Mouse (Mus musculus) heart, embryonic 15.5 days (tissue): ENCODE results near the gene Fyb. TPM values are rescaled to one million over a fixed set of nuclear protein-coding genes. Genes with fewer than 3 reads are reported as not detected.
"Not testable (repeated sequence)": the region's sequence is repeated elsewhere in the genome, so short reads cannot be mapped to it uniquely, and the experiment has no call there.

Experiments
- ATAC-seq: fragments of 200-750 bp; cut with Nextera tagmentation; replicated peaks from 2 replicates; pipeline ENCODE4 v1.8.0; 2017; ENCODE audit warnings: low read depth, moderate TSS enrichment; ENCODE audit not compliant: insufficient number of reproducible peaks, insufficient read depth, low FRiP score
- H3K27ac ChIP-seq: fragments of 300-500 bp; sonication (generic); 2 replicates; pipeline ENCODE4 v1.5.1; 2015; ENCODE audit warnings: mild to moderate bottlenecking, inconsistent platforms
- H3K27me3 ChIP-seq: fragments of 300-500 bp; sonication (generic); 2 replicates; pipeline ENCODE4 v1.6.1; 2015; ENCODE audit warnings: inconsistent platforms
- H3K36me3 ChIP-seq: fragments of 300-500 bp; sonication (generic); 2 replicates; pipeline ENCODE4 v1.6.1; 2015; ENCODE audit warnings: mild to moderate bottlenecking, inconsistent platforms
- H3K4me1 ChIP-seq: fragments of 300-500 bp; sonication (generic); replicated peaks from 2 replicates; pipeline ENCODE4 v1.6.1; 2015; ENCODE audit warnings: inconsistent platforms
- H3K4me2 ChIP-seq: fragments of 300-500 bp; sonication (generic); 2 replicates; pipeline ENCODE4 v1.6.1; 2015; ENCODE audit warnings: inconsistent platforms, mild to moderate bottlenecking, moderate library complexity
- H3K4me3 ChIP-seq: fragments of 300-500 bp; sonication (generic); 2 replicates; pipeline ENCODE4 v1.5.1; 2015; ENCODE audit warnings: mild to moderate bottlenecking, inconsistent platforms
- H3K9ac ChIP-seq: fragments of 300-500 bp; sonication (generic); 2 replicates; pipeline ENCODE4 v1.6.1; 2015; ENCODE audit warnings: mild to moderate bottlenecking, inconsistent platforms
- H3K9me3 ChIP-seq: fragments of 300-500 bp; sonication (generic); replicated peaks from 2 replicates; pipeline ENCODE4 v1.6.1; 2016; ENCODE audit warnings: inconsistent platforms
- WGBS: fragments of 180-500 bp; shearing (Covaris S2); methylation state at CpG from one replicate; pipeline ENCODE4 v1.1.7; 2015; ENCODE audit warnings: mixed read lengths; 5-methylcytosine and 5-hydroxymethylcytosine counted together
- polyA plus RNA-seq: library from polyadenylated mRNA; unstranded; fragments of >200 nt; fragmentation: Nextera tagmentation; extraction: Ambion mirVana; gene quantifications from 2 replicates; pipeline ENCODE4 v1.2.1, GENCODE M21; 2015

The Fyb gene
- polyA plus RNA-seq, 1 experiment from 2014 or later: 5.3 TPM

GRCm38 (mm10) chr15:6579194-6579768 is 56.6 kb downstream of the Fyb start:
- Histone ChIP-seq H3K4me3 (peak overlapping the region; percentile 4; the same call in 1 of the 2 replicates), H3K4me2 (peak overlapping the region; percentile 30; the same call in 1 of the 2 replicates), H3K27ac (no peak overlapping the region), H3K9ac (no peak overlapping the region), H3K36me3 (no peaks in the 10 kb centered on the region), H3K9me3 (no peaks in the 10 kb centered on the region), H3K27me3 (no peaks in the 10 kb centered on the region), H3K4me1 (peaks cover 4% of the 10 kb centered on the region; the same call in 1 of the 2 replicates)
- ATAC-seq: no peak
- WGBS: 56% methylated on average over 15 of the region's 15 CpGs

GRCm38 (mm10) chr15:6579769-6580261 is 57.2 kb downstream of the Fyb start:
- H3K9ac ChIP-seq: no peak overlapping the region
- H3K9me3 ChIP-seq: no peaks in the 10 kb centered on the region
- WGBS: 72% methylated on average over 11 of the region's 11 CpGs
- peak overlapping the region; percentile 30; the same call in 1 of the 2 replicates for H3K4me2 ChIP-seq
- no peak overlapping the region for H3K27ac ChIP-seq
- no peak overlapping the region; the same call in 1 of the 2 replicates for H3K4me3 ChIP-seq
- H3K4me1 ChIP-seq: 0 out of 2 replicates have a peak, but pooled peaks cover 4% of the 10 kb centered on the region
- no peaks in the 10 kb centered on the region for H3K36me3 ChIP-seq
- no peak for ATAC-seq
- no peaks in the 10 kb centered on the region for H3K27me3 ChIP-seq

GRCm38 (mm10) chr15:6584645-6585044 is 62.0 kb downstream of the Fyb start:
- WGBS: 25% methylated on average over 4 of the region's 4 CpGs
- Histone ChIP-seq H3K36me3 (no peaks in the 10 kb centered on the region), H3K9ac (no peak overlapping the region), H3K4me2 (no peak overlapping the region), H3K9me3 (no peaks in the 10 kb centered on the region), H3K27ac (no peak overlapping the region), H3K27me3 (no peaks in the 10 kb centered on the region), H3K4me1 (0 out of 2 replicates have a peak, but pooled peaks cover 5% of the 10 kb centered on the region), H3K4me3 (no peak overlapping the region)
- no peak for ATAC-seq

GRCm38 (mm10) chr15:6586351-6586750 is 63.7 kb downstream of the Fyb start:
- not testable (repeated sequence) for H3K4me3 ChIP-seq, H3K36me3 ChIP-seq, H3K9me3 ChIP-seq, H3K4me1 ChIP-seq, H3K9ac ChIP-seq, H3K27ac ChIP-seq, H3K27me3 ChIP-seq, ATAC-seq, H3K4me2 ChIP-seq
- 65% methylated on average over 7 of the region's 7 CpGs for WGBS

GRCm38 (mm10) chr15:6587526-6587925 is 64.9 kb downstream of the Fyb start:
- H3K4me2 ChIP-seq: no peak overlapping the region
- 70% methylated on average over 3 of the region's 3 CpGs for WGBS
- ATAC-seq: no peak
- H3K4me3 ChIP-seq: no peak overlapping the region
- H3K4me1 ChIP-seq: 0 out of 2 replicates have a peak, but pooled peaks cover 5% of the 10 kb centered on the region
- H3K27me3 ChIP-seq: no peaks in the 10 kb centered on the region
- H3K36me3 ChIP-seq: no peaks in the 10 kb centered on the region
- no peaks in the 10 kb centered on the region for H3K9me3 ChIP-seq
- no peak overlapping the region for H3K9ac ChIP-seq
- no peak overlapping the region for H3K27ac ChIP-seq

GRCm38 (mm10) chr15:6588192-6588591 is 65.5 kb downstream of the Fyb start:
- Histone ChIP-seq H3K4me1 (0 out of 2 replicates have a peak, but pooled peaks cover 5% of the 10 kb centered on the region), H3K4me2 (no peak overlapping the region), H3K27me3 (no peaks in the 10 kb centered on the region), H3K9me3 (no peaks in the 10 kb centered on the region), H3K27ac (no peak overlapping the region), H3K36me3 (no peaks in the 10 kb centered on the region), H3K9ac (no peak overlapping the region), H3K4me3 (no peak overlapping the region)
- no peak for ATAC-seq
- 59% methylated on average over 7 of the region's 7 CpGs for WGBS

- 71% methylated on average over 4 of the region's 4 CpGs for WGBS
Observed at GRCm38 (mm10) chr15:6590846-6591451, 68.3 kb downstream of the Fyb start.

GRCm38 (mm10) chr15:6591527-6591926 is 68.9 kb downstream of the Fyb start:
- Histone ChIP-seq H3K9me3 (no peaks in the 10 kb centered on the region), H3K9ac (no peak overlapping the region), H3K36me3 (no peaks in the 10 kb centered on the region), H3K4me2 (no peak overlapping the region), H3K4me1 (no peaks in the 10 kb centered on the region), H3K27me3 (no peaks in the 10 kb centered on the region), H3K4me3 (no peak overlapping the region), H3K27ac (no peak overlapping the region)
- no peak for ATAC-seq
- WGBS: 35% methylated on average over 1 of the region's 1 CpGs

More at GRCm38 (mm10) chr15:6590846-6591451, 68.3 kb downstream of the Fyb start:
- Histone ChIP-seq H3K36me3 (no peaks in the 10 kb centered on the region), H3K4me1 (no peaks in the 10 kb centered on the region), H3K9me3 (no peaks in the 10 kb centered on the region), H3K4me2 (no peak overlapping the region), H3K9ac (no peak overlapping the region), H3K27ac (no peak overlapping the region), H3K4me3 (no peak overlapping the region), H3K27me3 (no peaks in the 10 kb centered on the region)
- ATAC-seq: no peak

- Histone ChIP-seq H3K27me3 (no peaks in the 10 kb centered on the region), H3K4me3 (no peak overlapping the region), H3K9me3 (no peaks in the 10 kb centered on the region), H3K4me2 (no peak overlapping the region), H3K4me1 (no peaks in the 10 kb centered on the region), H3K27ac (no peak overlapping the region), H3K9ac (no peak overlapping the region), H3K36me3 (no peaks in the 10 kb centered on the region)
- no peak for ATAC-seq
- WGBS: 59% methylated on average over 5 of the region's 5 CpGs
Observed at GRCm38 (mm10) chr15:6592561-6593253, 70.1 kb downstream of the Fyb start.

- WGBS: 55% methylated on average over 1 of the region's 1 CpGs
- H3K4me2 ChIP-seq: no peak overlapping the region
- ATAC-seq: no peak
- no peaks in the 10 kb centered on the region for H3K36me3 ChIP-seq
- no peaks in the 10 kb centered on the region for H3K9me3 ChIP-seq
- H3K4me1 ChIP-seq: no peaks in the 10 kb centered on the region
- no peak overlapping the region for H3K27ac ChIP-seq
- no peaks in the 10 kb centered on the region for H3K27me3 ChIP-seq
- H3K9ac ChIP-seq: no peak overlapping the region
- no peak overlapping the region for H3K4me3 ChIP-seq
Observed at GRCm38 (mm10) chr15:6593254-6593623, 70.6 kb downstream of the Fyb start.

GRCm38 (mm10) chr15:6598626-6599025 is 76.0 kb downstream of the Fyb start:
- H3K36me3 ChIP-seq: no peaks in the 10 kb centered on the region
- H3K4me2 ChIP-seq: no peak overlapping the region
- H3K4me3 ChIP-seq: no peak overlapping the region
- H3K27me3 ChIP-seq: no peaks in the 10 kb centered on the region
- H3K9ac ChIP-seq: no peak overlapping the region
- no peak for ATAC-seq
- no peaks in the 10 kb centered on the region for H3K4me1 ChIP-seq
- no peaks in the 10 kb centered on the region for H3K9me3 ChIP-seq
- H3K27ac ChIP-seq: no peak overlapping the region
- 64% methylated on average over 3 of the region's 3 CpGs for WGBS
